Mouse (Mus musculus) adipocyte (in vitro differentiated cells): Measurements from ENCODE around the gene Ggt1.

ENCODE experiments used
- DNase-seq: peaks from one replicate; pipeline ENCODE4 v3.0.0-alpha.2; 2016; ENCODE audit warnings: low spot score

Gene Ggt1

GRCm38 (mm10) chr10:75573181-75573580, 11.8 kb downstream of the Ggt1 start:
- no peak for DNase-seq

- DNase-seq, result no peak
Observed at GRCm38 (mm10) chr10:75573965-75574364, 12.6 kb downstream of the Ggt1 start.

- no peak for DNase-seq
Observed at GRCm38 (mm10) chr10:75579129-75579528, 17.7 kb downstream of the Ggt1 start.

- DNase-seq, result peak; percentile 90
Observed at GRCm38 (mm10) chr10:75585876-75586552, 24.6 kb downstream of the Ggt1 start.

GRCm38 (mm10) chr10:75586553-75586879, 25.1 kb downstream of the Ggt1 start:
- DNase-seq, result no peak

- no peak for DNase-seq
Observed at GRCm38 (mm10) chr10:75587781-75588180, 26.4 kb downstream of the Ggt1 start.

- peak; percentile 58 for DNase-seq
Observed at GRCm38 (mm10) chr10:75588336-75588735, 26.9 kb downstream of the Ggt1 start.

- peak; percentile 88 for DNase-seq
Observed at GRCm38 (mm10) chr10:75589129-75589528, 27.7 kb downstream of the Ggt1 start, which contains the start of gene Ggt5. Gene Ggt5 (plus strand): TSS chr10:75589340.

- peak; percentile 66 for DNase-seq
Observed at GRCm38 (mm10) chr10:75589651-75590050, 28.2 kb downstream of the Ggt1 start.

GRCm38 (mm10) chr10:75591211-75591894, 29.9 kb downstream of the Ggt1 start:
- no peak for DNase-seq

- DNase-seq, result no peak
Observed at GRCm38 (mm10) chr10:75592585-75592984, 31.2 kb downstream of the Ggt1 start.

- peak; percentile 77 for DNase-seq
Observed at GRCm38 (mm10) chr10:75595981-75596380, 34.6 kb downstream of the Ggt1 start.

- no peak for DNase-seq
Observed at GRCm38 (mm10) chr10:75600189-75600730, 38.9 kb downstream of the Ggt1 start.

- DNase-seq, result no peak
Observed at GRCm38 (mm10) chr10:75605162-75605846, 43.9 kb downstream of the Ggt1 start.

GRCm38 (mm10) chr10:75607253-75607652, 45.8 kb downstream of the Ggt1 start:
- DNase-seq, result no peak

GRCm38 (mm10) chr10:75608975-75609374, 47.6 kb downstream of the Ggt1 start:
- no peak for DNase-seq

GRCm38 (mm10) chr10:75610486-75610885, 49.1 kb downstream of the Ggt1 start:
- DNase-seq, result no peak

- no peak for DNase-seq
Observed at GRCm38 (mm10) chr10:75616044-75616443, 54.6 kb downstream of the Ggt1 start.

- DNase-seq, result peak; percentile 35
Observed at GRCm38 (mm10) chr10:75620818-75621217, 59.4 kb downstream of the Ggt1 start.

- no peak for DNase-seq
Observed at GRCm38 (mm10) chr10:75625920-75626319, 64.5 kb downstream of the Ggt1 start.

GRCm38 (mm10) chr10:75626991-75627390, 65.6 kb downstream of the Ggt1 start:
- DNase-seq, result no peak

GRCm38 (mm10) chr10:75627490-75627889, 66.1 kb downstream of the Ggt1 start:
- DNase-seq, result peak; percentile 16

GRCm38 (mm10) chr10:75632633-75633032, 71.2 kb downstream of the Ggt1 start:
- peak; percentile 28 for DNase-seq
